Mouse (Mus musculus) heart, postnatal 0 days (tissue): ENCODE data around the gene Gm5414. TPM values are rescaled to one million over a fixed set of nuclear protein-coding genes. Genes with fewer than 3 reads are reported as not detected.

Source experiments
- ATAC-seq: fragments of 200-750 bp; cut with Nextera tagmentation; 2 replicates; pipeline ENCODE4 v1.8.0; 2017; ENCODE audit warnings: low read depth, moderate number of reproducible peaks, moderate library complexity; ENCODE audit not compliant: insufficient read depth
- DNase-seq: peaks from one replicate; pipeline ENCODE4 v3.0.0-alpha.2; 2016; ENCODE audit warnings: low spot score
- H3K27ac ChIP-seq: fragments of 300-500 bp; sonication (generic); 2 replicates; pipeline ENCODE4 v1.5.1; 2014; ENCODE audit warnings: low read depth, mild to moderate bottlenecking
- H3K27me3 ChIP-seq: fragments of 300-500 bp; sonication (generic); 2 replicates; pipeline ENCODE4 v1.6.1; 2014; ENCODE audit warnings: low read length, mixed read lengths; ENCODE audit not compliant: control insufficient read depth, insufficient read depth
- H3K36me3 ChIP-seq: fragments of 300-500 bp; sonication (generic); replicated peaks from 2 replicates; pipeline ENCODE4 v1.6.1; 2014; ENCODE audit warnings: low read length, mixed read lengths; ENCODE audit not compliant: control insufficient read depth, insufficient read depth
- H3K4me1 ChIP-seq: fragments of 300-500 bp; sonication (generic); 2 replicates; pipeline ENCODE4 v1.6.1; 2014; ENCODE audit warnings: antibody characterized with exemption; ENCODE audit not compliant: control insufficient read depth, insufficient read depth
- H3K4me2 ChIP-seq: fragments of 300-500 bp; sonication (generic); 2 replicates; pipeline ENCODE4 v1.6.1; 2014; ENCODE audit warnings: low read depth, mild to moderate bottlenecking, low read length, moderate library complexity
- H3K4me3 ChIP-seq: fragments of 300-500 bp; sonication (generic); 2 replicates; pipeline ENCODE4 v1.5.1; 2014; ENCODE audit warnings: low read depth, low read length
- H3K9ac ChIP-seq: fragments of 300-500 bp; sonication (generic); replicated peaks from 2 replicates; pipeline ENCODE4 v1.6.1; 2014; ENCODE audit warnings: low read depth, low read length, mixed read lengths
- H3K9me3 ChIP-seq: fragments of 300-500 bp; sonication (generic); replicated peaks from 2 replicates; pipeline ENCODE4 v1.6.1; 2016; ENCODE audit warnings: low read length; ENCODE audit not compliant: control insufficient read depth
- CTCF ChIP-seq: IDR thresholded peaks from 2 replicates; pipeline ENCODE4 v1.5.1; 2016; ENCODE audit warnings: antibody characterized with exemption, control low read depth, low read depth
- EP300 ChIP-seq: IDR thresholded peaks from 2 replicates; pipeline ENCODE4 v1.6.1; 2016; ENCODE audit warnings: antibody characterized with exemption, low read depth
- WGBS: fragments of 180-500 bp; shearing (Covaris S2); extraction: QIAGEN DNeasy Blood & Tissue Kit; methylation state at CpG from one replicate; pipeline ENCODE4 v1.1.7; 2014; 5-methylcytosine and 5-hydroxymethylcytosine counted together
- microRNA-seq: library from miRNA; unstranded; fragments of <30 nt; microRNA quantifications from one replicate; pipeline ENCODE4, GENCODE M21; 2016
- polyA plus RNA-seq: library from polyadenylated mRNA; unstranded; fragments of >200 nt; fragmentation: Nextera tagmentation; extraction: Ambion mirVana; gene quantifications from 2 replicates; pipeline ENCODE4 v1.2.1, GENCODE M21; 2015
- total RNA-seq: library from RNA; depleted of rRNA; stranded (reverse); fragments of >200 nt; gene quantifications from 2 replicates; pipeline ENCODE4 v1.2.3, GENCODE M21; 2014; ENCODE audit warnings: low replicate concordance; rRNA removed

Gm5414 gene
- total and polyA plus RNA-seq, 2 experiments from 2014 or later, result not detected

DNA sequence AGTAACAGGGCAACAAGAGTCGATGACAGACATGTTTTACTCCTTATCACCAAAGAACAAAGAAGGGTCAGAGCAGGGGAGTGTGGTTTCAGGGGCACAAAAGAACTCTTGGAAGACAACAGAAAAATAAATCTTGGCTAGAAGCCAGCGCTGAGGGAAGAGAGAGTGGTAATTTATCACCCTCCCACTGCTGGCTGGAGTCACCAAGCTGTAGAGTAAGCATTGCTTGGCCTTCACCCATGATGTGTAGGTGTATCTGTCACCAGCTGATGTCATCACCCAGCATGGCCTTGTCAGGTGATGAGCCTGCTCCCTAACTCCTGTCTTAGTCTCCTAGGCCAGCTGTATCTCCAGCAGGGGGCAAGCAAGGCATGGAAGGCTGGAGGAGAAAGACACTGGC, 43.5 kb downstream of the Gm5414 start:
- no peak for ATAC-seq
- DNase-seq, result no peak
- Histone ChIP-seq H3K4me1 (no peaks in the 10 kb centered on the region), H3K9me3 (no peaks in the 10 kb centered on the region), H3K36me3 (no peaks in the 10 kb centered on the region), H3K27me3 (no peaks in the 10 kb centered on the region), H3K9ac (no peak overlapping the region), H3K4me3 (no peak overlapping the region), H3K4me2 (no peak overlapping the region), H3K27ac (no peak overlapping the region)
- no peak for TF ChIP-seq CTCF
- TF ChIP-seq EP300, result no peak
- WGBS, result 15% methylated on average over 2 of the region's 2 CpGs

DNA sequence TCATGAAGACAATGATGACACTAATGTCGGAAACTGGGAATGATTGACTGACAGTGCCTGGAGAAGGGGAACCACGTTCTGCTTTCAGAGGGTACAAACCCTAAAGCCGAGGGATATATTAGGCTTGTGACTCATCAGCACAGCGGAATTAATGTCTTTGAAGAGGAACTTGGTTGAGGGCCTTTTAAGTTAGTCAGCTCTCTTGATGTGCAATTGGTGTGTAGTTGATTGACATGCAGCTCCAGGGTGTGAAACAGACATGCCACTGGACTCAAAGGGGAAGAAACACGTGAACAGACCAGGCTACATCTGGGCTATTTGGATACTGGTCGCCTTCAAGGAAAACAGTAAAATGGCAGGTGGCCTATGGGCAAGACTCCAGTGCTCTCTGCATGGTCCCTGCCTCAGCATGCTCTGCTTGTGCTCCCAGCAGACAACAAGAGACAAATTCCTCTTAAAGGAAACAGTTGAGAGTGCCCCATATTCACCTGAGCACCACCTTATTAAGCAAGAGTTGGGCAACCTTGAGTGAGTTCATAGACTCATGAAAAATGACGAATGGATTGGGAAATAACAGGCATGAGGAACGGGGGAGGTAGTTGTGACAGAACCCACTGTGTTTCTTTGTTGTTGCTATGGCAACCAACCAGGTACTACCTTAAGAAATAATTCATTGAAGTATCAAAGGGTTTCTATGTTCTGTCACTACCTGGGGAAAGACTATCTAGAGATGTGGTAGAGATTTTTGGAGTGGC, 44.6 kb downstream of the Gm5414 start:
- Histone ChIP-seq H3K36me3 (no peaks in the 10 kb centered on the region), H3K4me3 (no peak overlapping the region), H3K27ac (no peak overlapping the region), H3K9me3 (no peaks in the 10 kb centered on the region), H3K4me1 (no peaks in the 10 kb centered on the region), H3K27me3 (no peaks in the 10 kb centered on the region), H3K4me2 (no peak overlapping the region), H3K9ac (no peak overlapping the region)
- no peak for DNase-seq
- TF ChIP-seq EP300 (no peak), CTCF (no peak)
- no peak for ATAC-seq
- WGBS, result 65% methylated on average over 8 of the region's 8 CpGs

DNA sequence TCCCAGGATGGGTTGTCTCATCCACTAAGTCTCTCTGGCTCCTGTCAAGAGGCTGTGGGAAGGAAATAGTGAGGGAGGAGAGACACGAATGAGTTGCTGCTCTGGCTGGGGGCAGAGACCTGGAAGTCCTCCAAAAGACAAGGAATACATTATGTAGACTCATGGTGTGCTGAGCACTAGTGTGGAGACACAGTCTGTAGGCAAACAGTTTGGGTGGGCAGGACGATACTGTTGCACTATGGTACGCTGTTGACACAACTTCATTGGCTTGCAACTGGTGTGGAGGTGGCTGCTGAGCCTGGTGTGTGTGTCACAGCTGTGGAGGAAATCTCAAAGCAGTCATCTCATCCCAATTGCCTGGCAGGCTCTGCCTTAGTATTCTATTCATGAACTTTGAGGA, 46.3 kb downstream of the Gm5414 start:
- H3K36me3 ChIP-seq, result no peaks in the 10 kb centered on the region
- no peak overlapping the region for H3K9ac ChIP-seq
- H3K9me3 ChIP-seq, result no peaks in the 10 kb centered on the region
- H3K27me3 ChIP-seq, result no peaks in the 10 kb centered on the region
- WGBS, result 54% methylated on average over 3 of the region's 3 CpGs
- TF ChIP-seq CTCF, result no peak
- no peak overlapping the region for H3K4me3 ChIP-seq
- no peak overlapping the region for H3K4me2 ChIP-seq
- DNase-seq (no peak), ATAC-seq (no peak)
- H3K4me1 ChIP-seq, result no peaks in the 10 kb centered on the region
- H3K27ac ChIP-seq, result no peak overlapping the region

DNA sequence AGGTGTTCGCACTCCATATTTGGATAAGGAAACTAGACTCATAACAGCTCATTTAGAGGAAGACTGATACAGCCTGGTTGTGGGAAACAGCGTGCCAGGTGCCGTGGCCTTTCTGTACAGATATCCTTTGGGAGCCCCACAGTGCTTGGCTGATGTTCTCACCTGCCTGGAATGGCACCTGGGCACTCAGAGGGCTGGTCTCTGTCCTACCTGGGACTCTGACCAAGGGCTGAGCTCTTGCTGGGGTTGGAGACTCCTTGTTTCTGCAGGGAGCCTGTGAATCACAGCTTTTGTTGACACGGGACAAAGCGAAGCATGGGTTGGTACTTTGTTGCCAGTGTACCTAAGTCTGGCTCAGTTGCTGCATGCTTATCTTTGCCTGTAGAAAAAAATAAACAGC, 52.5 kb downstream of the Gm5414 start:
- Histone ChIP-seq H3K4me2 (no peak overlapping the region), H3K4me3 (no peak overlapping the region), H3K27me3 (no peaks in the 10 kb centered on the region), H3K9ac (no peak overlapping the region), H3K9me3 (no peaks in the 10 kb centered on the region), H3K27ac (no peak overlapping the region), H3K36me3 (no peaks in the 10 kb centered on the region), H3K4me1 (no peaks in the 10 kb centered on the region)
- no peak for ATAC-seq
- DNase-seq, result no peak
- TF ChIP-seq EP300 (no peak), CTCF (no peak)
- 58% methylated on average over 5 of the region's 5 CpGs for WGBS

Small RNA genes lying within 50 kb of the gene (microRNA-seq; reads per million reads assigned to microRNA genes)
- not detected for gene Gm44383
- not detected for gene Gm44479

Other genes starting within 250 kb of the Gm5414 start
- gene Krt7, start 217.1 kb downstream of the Gm5414 start, total RNA-seq, result 6.6 and 24.8 TPM in 2 replicates
- gene Krt7, start 217.1 kb downstream of the Gm5414 start, polyA plus RNA-seq, result 10.2 and 10.4 TPM in 2 replicates
- gene Krt87, start 189.4 kb downstream of the Gm5414 start, total RNA-seq, result not detected in 2 replicates
- gene Krt87, start 189.4 kb downstream of the Gm5414 start, polyA plus RNA-seq, result not detected in 2 replicates
- not detected in 2 replicates for gene Krt88, start 180.4 kb downstream of the Gm5414 start, total RNA-seq
- gene Krt88, start 180.4 kb downstream of the Gm5414 start, polyA plus RNA-seq, result not detected in 2 replicates
- not detected in 2 replicates for gene Krt81, start 164.4 kb downstream of the Gm5414 start, total RNA-seq
- gene Krt81, start 164.4 kb downstream of the Gm5414 start, polyA plus RNA-seq, result not detected in 2 replicates
- not detected in 2 replicates for gene Krt86, start 154.7 kb downstream of the Gm5414 start, total RNA-seq
- not detected in 2 replicates for gene Krt86, start 154.7 kb downstream of the Gm5414 start, polyA plus RNA-seq
- not detected in 2 replicates for gene Krt83, start 136.7 kb downstream of the Gm5414 start, total RNA-seq
- not detected in 2 replicates for gene Krt83, start 136.7 kb downstream of the Gm5414 start, polyA plus RNA-seq
- gene Gm49425, start 110.9 kb downstream of the Gm5414 start, total RNA-seq, result not detected in 2 replicates
- gene Gm49425, start 110.9 kb downstream of the Gm5414 start, polyA plus RNA-seq, result not detected in 2 replicates
- gene Krt84, start 95.4 kb downstream of the Gm5414 start, total RNA-seq, result not detected in 2 replicates
- not detected in 2 replicates for gene Krt84, start 95.4 kb downstream of the Gm5414 start, polyA plus RNA-seq
- not detected in 2 replicates for gene Krt82, start 77.5 kb downstream of the Gm5414 start, total RNA-seq
- gene Krt82, start 77.5 kb downstream of the Gm5414 start, polyA plus RNA-seq, result not detected in 2 replicates
- gene Krt90, start 65.2 kb downstream of the Gm5414 start, total RNA-seq, result 0.08 TPM in 1 of 2 replicates, not detected in the other
- gene Krt90, start 65.2 kb downstream of the Gm5414 start, polyA plus RNA-seq, result 0.04 and 0.14 TPM in 2 replicates
- gene Krt75, start 54.3 kb downstream of the Gm5414 start, total RNA-seq, result not detected in 2 replicates
- not detected in 2 replicates for gene Krt75, start 54.3 kb downstream of the Gm5414 start, polyA plus RNA-seq
- not detected in 2 replicates for gene Gm5478, start 19.2 kb upstream of the Gm5414 start, total RNA-seq
- gene Gm5478, start 19.2 kb upstream of the Gm5414 start, polyA plus RNA-seq, result not detected in 2 replicates
- not detected in 2 replicates for gene Krt6b, start 52.1 kb upstream of the Gm5414 start, total RNA-seq
- gene Krt6b, start 52.1 kb upstream of the Gm5414 start, polyA plus RNA-seq, result 0.07 TPM in 1 of 2 replicates, not detected in the other
- 2.8 TPM in 1 of 2 replicates, not detected in the other for gene Krt6a, start 66.1 kb upstream of the Gm5414 start, total RNA-seq
- gene Krt6a, start 66.1 kb upstream of the Gm5414 start, polyA plus RNA-seq, result not detected in 2 replicates
- gene Krt5, start 84.7 kb upstream of the Gm5414 start, total RNA-seq, result 7.4 TPM in 1 of 2 replicates, not detected in the other
- 0.05 TPM in 1 of 2 replicates, not detected in the other for gene Krt5, start 84.7 kb upstream of the Gm5414 start, polyA plus RNA-seq
- gene Krt71, start 114.9 kb upstream of the Gm5414 start, total RNA-seq, result not detected in 2 replicates
- not detected in 2 replicates for gene Krt71, start 114.9 kb upstream of the Gm5414 start, polyA plus RNA-seq
- not detected in 2 replicates for gene Krt72, start 158.3 kb upstream of the Gm5414 start, total RNA-seq
- not detected in 2 replicates for gene Krt72, start 158.3 kb upstream of the Gm5414 start, polyA plus RNA-seq
- gene Krt73, start 174.2 kb upstream of the Gm5414 start, total RNA-seq, result not detected in 2 replicates
- not detected in 2 replicates for gene Krt73, start 174.2 kb upstream of the Gm5414 start, polyA plus RNA-seq
- not detected in 2 replicates for gene Krt2, start 190.0 kb upstream of the Gm5414 start, total RNA-seq
- gene Krt2, start 190.0 kb upstream of the Gm5414 start, polyA plus RNA-seq, result not detected in 2 replicates
- gene Krt1, start 222.6 kb upstream of the Gm5414 start, total RNA-seq, result not detected in 2 replicates
- gene Krt1, start 222.6 kb upstream of the Gm5414 start, polyA plus RNA-seq, result 0.31 TPM in 1 of 2 replicates, not detected in the other
- not detected in 2 replicates for gene Krt77, start 241.5 kb upstream of the Gm5414 start, total RNA-seq
- not detected in 2 replicates for gene Krt77, start 241.5 kb upstream of the Gm5414 start, polyA plus RNA-seq